Mouse (Mus musculus) CD4-positive, CD25-positive, alpha-beta regulatory T cell, adult 4 months (primary cell): ENCODE measurements around the gene Fabp7. TPM values are rescaled to one million over a fixed set of nuclear protein-coding genes. Genes with fewer than 3 reads are reported as not detected.

ENCODE experiments used
- ATAC-seq: one replicate; pipeline ENCODE4 v1.8.0; 2017
- polyA plus RNA-seq, 2 experiments: library from polyadenylated mRNA; unstranded; fragments of 100-300 nt; shearing (Covaris generic); gene quantifications; one replicate each; pipeline ENCODE4 v1.2.1; 2017

Fabp7 gene
- polyA plus RNA-seq, 2 experiments from 2014 or later, result not detected

GRCm38 (mm10) chr10:57807754-57808153 lies 23.1 kb downstream of the Fabp7 start:
- ATAC-seq, result no peak

GRCm38 (mm10) chr10:57812161-57812856 lies 27.6 kb downstream of the Fabp7 start:
- ATAC-seq, result no peak

- no peak for ATAC-seq
These were observed 29.6 kb downstream of the Fabp7 start for GRCm38 (mm10) chr10:57814295-57814694.

- no peak for ATAC-seq
These were observed 31.2 kb downstream of the Fabp7 start for GRCm38 (mm10) chr10:57815869-57816268.

- peak; percentile 53 for ATAC-seq
These were observed 34.5 kb downstream of the Fabp7 start for GRCm38 (mm10) chr10:57819209-57819608.

- ATAC-seq, result no peak
These were observed 37.8 kb downstream of the Fabp7 start for GRCm38 (mm10) chr10:57822473-57822872.

- no peak for ATAC-seq
These were observed 44.0 kb downstream of the Fabp7 start for GRCm38 (mm10) chr10:57828649-57829048.

GRCm38 (mm10) chr10:57829621-57830020 lies 44.9 kb downstream of the Fabp7 start:
- no peak for ATAC-seq

- ATAC-seq, result no peak
These were observed 50.4 kb downstream of the Fabp7 start for GRCm38 (mm10) chr10:57835094-57835493.

- no peak for ATAC-seq
These were observed 51.3 kb downstream of the Fabp7 start for GRCm38 (mm10) chr10:57835982-57836381.

Other genes with a start within 250 kb of the Fabp7 start
- gene Pkib, start 152.9 kb upstream of the Fabp7 start, polyA plus RNA-seq, result 1 to 10 TPM; 1.6 to 2.1 TPM
- gene Smpdl3a, start 9.5 kb downstream of the Fabp7 start, polyA plus RNA-seq, result 100 to 1,000 TPM; 136 to 158 TPM